Mouse (Mus musculus) CD8-positive naive resting alpha-beta T cell, adult 57 days (primary cell): ENCODE results near the gene Gm3015. TPM values are rescaled to one million over a fixed set of nuclear protein-coding genes. Genes with fewer than 3 reads are reported as not detected.

Source experiments
- total RNA-seq: library from RNA; stranded (reverse); gene quantifications from one replicate; pipeline ENCODE4 v1.2.4, GENCODE M21; 2023

Gene Gm3015
- total RNA-seq: not detected

GRCm38 (mm10) chr14:42768721-42769120, at the start of gene Gm3015:
TSS of gene Gm3015 (minus strand) at chr14:42768821.

GRCm38 (mm10) chr14:42797887-42798286, 29.3 kb upstream of the Gm3015 start, which contains the start of gene Gm10377:
TSS of gene Gm10377 (minus strand) at chr14:42797987.

Other genes with a start within 250 kb of the Gm3015 start
- not detected for gene Gm8024, start 244.5 kb downstream of the Gm3015 start, total RNA-seq
- gene Gm17124, start 168.9 kb downstream of the Gm3015 start, total RNA-seq: not detected
- not detected for gene Gm3633, start 126.9 kb downstream of the Gm3015 start, total RNA-seq
- gene Gm10378, start 112.9 kb downstream of the Gm3015 start, total RNA-seq: not detected
- not detected for gene Gm10377, start 29.2 kb upstream of the Gm3015 start, total RNA-seq
- gene Gm21977, start 84.7 kb upstream of the Gm3015 start, total RNA-seq: not detected
- not detected for gene Gm8082, start 224.8 kb upstream of the Gm3015 start, total RNA-seq
- not detected for gene Gm10376, start 246.8 kb upstream of the Gm3015 start, total RNA-seq